Mouse (Mus musculus) brain, adult 10 weeks (tissue): ENCODE measurements around the gene Slc22a21. TPM values are rescaled to one million over a fixed set of nuclear protein-coding genes. Genes with fewer than 3 reads are reported as not detected.

Source experiments
- polyA plus RNA-seq: library from polyadenylated mRNA; stranded (reverse); fragments of 350-450 nt; fragmentation: Illumina TruSeq; extraction: RNeasy Lipid Tissue Mini Kit (QIAGEN cat#74804); gene quantifications from one replicate; pipeline ENCODE4 v1.2.3, GENCODE M21; 2015; ENCODE audit warnings: low read depth, low replicate concordance

Slc22a21 gene
- 1.2 TPM for polyA plus RNA-seq

GRCm38 (mm10) chr11:53979788-53980621 is at the start of gene Slc22a21:
Slc22a21 (minus strand) TSS chr11:53980332.

DNA sequence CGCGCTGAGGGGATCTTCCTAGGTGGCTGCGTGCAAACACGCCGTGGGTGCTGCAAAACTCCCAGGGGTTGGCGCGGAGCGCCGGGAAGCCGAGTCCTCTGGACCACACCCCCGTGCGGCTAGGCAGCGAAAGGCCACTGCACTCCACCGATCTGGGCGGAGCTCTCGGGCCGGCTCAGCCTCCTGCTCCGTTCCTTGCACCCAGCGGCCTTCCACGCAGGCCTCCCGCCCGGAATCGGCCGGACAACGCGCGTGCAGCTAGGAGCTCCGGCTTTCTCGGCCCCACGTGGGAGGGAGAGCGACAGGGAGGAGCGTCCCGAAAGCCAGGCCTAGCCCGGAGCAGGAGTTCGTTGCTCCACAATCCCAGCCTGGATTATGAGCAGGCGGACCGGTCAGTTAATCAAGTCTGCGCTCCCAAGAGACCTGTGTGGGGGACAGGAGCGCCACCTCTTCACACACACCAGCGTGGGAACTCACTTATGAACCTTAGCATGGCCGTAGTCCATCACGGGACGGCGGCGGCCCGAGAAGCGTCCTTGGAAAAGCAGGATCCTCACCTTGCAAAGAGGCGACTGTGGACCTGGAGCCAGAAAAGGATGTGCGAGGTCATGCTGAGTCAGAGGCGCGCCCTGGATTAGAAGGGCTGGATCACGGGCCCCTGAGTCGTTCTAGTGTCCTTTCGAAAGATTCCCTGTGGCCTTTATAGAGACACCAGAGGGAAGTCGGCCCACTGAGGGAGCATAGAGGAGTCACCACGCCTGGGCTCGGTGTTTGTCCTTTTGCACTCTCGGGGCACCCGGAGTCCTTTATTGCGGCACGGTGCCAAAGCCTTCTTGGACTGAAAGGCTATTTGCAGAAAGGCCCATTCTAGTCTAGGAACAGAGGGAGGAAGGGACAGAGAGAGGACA is 48.2 kb upstream of the Slc22a21 start, which contains the start of gene Slc22a4:
Gene Slc22a4 (minus strand): TSS at position 47 of the 908 bp plus-strand sequence.

Other genes with a start within 250 kb of the Slc22a21 start
- 7.9 TPM for gene Irf1, start 210.3 kb downstream of the Slc22a21 start, polyA plus RNA-seq
- gene Gm17334, start 207.1 kb downstream of the Slc22a21 start, polyA plus RNA-seq: 0.92 TPM
- gene Gm12216, start 121.1 kb downstream of the Slc22a21 start, polyA plus RNA-seq: 2.8 TPM
- 9.6 TPM for gene Slc22a5, start 88.7 kb downstream of the Slc22a21 start, polyA plus RNA-seq
- 12.8 TPM for gene Slc22a4, start 47.8 kb upstream of the Slc22a21 start, polyA plus RNA-seq
- 15.0 TPM for gene Pdlim4, start 88.7 kb upstream of the Slc22a21 start, polyA plus RNA-seq
- gene P4ha2, start 119.8 kb upstream of the Slc22a21 start, polyA plus RNA-seq: 15.7 TPM